Mouse (Mus musculus) heart, postnatal 25 days (tissue): Measurements from ENCODE around the gene Slpi. TPM values are rescaled to one million over a fixed set of nuclear protein-coding genes. Genes with fewer than 3 reads are reported as not detected.
A peak's percentile ranks its signal among the peaks of the same experiment; 100 is the strongest.

Experiments used
- DNase-seq: peaks from one replicate; pipeline ENCODE4 v3.0.0; 2022; ENCODE audit warnings: low spot score
- intact Hi-C: fragments of 180-260 bp; cut with DNase I; formaldehyde crosslinking; loops from one replicate; pipeline ENCODE4 v1.15.1; 2025
- total RNA-seq, 2 experiments: library from RNA; stranded (reverse); gene quantifications; 2 replicates each; pipeline ENCODE4 v1.2.3; 2021

The Slpi gene
- total RNA-seq, 2 experiments from 2014 or later = 3.1 to 7.2 TPM

DNA sequence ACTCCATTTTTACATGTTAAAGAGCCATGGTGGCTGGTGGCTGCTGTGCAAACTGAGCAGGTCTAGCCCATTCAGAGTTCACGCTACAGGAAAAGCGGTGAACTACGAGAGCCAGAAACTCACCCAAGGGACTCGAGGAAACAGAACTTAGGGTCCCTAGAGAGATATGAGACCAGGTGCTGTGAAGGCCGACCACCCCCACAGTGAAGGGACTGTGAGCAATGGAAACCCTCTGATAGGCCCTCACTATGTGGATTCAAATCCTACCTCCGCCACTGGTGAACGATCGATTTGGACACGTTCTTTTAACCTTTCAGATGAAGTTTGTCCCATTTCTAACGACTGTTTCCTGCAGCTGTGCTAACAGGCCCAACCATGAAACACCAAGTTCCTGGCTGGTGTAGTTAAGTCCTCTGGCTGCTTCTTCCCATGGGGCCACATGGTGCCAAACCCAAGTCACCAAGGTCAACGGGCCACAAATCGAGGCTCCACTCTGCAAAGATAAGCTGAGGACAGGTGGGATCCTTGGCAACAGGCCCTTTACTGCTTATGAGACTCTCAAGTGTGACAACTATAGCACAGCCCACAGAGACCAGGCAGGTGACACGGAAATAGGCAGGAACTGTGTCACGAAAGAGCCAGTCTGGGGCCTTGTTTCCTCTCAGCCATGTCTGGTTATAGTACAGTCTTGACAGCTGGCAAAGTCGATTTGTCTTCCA, 33.9 kb upstream of the Slpi start:
- no peak for DNase-seq
- intact Hi-C loops = no loop called here

DNA sequence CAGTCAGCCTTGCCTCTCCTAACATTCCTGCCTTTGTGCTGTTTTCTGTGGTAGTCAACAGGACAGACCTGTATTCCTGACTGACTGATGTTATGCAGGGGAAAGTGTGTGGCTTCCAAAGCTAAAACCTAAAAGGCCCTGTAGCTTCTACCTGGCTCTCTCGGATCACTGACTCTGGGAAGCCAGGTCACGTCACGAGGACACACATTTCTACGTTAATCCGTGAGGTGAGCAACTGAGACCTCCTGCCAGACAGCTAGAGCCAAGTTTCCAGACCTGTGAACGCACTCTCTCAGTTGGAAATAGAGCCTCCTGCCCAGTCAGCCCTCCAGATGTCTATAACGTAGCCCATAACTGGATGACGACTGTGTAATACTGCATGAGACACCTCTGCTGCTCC, 33.1 kb upstream of the Slpi start:
- intact Hi-C loops = no loop called here
- DNase-seq = no peak

DNA sequence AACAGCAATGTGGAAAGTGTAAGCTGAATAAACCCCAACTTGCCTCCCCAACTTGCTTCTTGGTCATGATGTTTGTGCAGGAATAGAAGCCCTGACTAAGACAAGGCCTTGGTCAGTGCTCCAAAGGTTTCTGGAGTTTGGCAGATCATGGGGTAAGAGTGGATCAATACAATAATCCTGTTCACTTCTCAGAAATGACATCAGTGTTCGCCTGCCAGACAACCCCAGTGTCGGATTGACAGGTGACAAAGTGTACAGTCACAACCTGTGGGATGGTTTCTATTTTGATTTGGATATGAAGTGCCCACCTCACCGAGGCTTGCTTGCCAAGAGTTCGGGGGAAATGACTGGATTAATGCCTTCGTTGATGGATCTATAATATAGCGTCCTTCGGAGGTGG, 32.4 kb upstream of the Slpi start:
- no peak for DNase-seq
- intact Hi-C loops = no loop called here

DNA sequence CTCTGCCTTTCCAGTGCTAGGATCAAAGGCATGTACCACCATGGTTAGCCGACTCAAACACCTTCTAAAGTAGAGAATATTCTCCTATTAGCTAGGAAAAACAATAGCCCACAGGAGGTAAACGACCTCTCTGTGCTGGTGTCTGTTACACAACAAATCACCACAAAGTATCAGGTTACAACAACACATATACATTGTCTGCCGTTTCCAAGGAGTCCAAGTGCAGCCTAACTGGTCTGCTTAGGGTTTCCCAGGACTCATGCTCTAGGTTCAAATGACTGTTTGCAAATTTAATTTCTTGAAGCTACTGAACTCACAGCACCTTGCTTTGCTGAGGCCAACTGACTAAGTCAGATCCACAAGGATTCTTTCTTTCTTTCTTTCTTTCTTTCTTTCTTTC, 30.6 kb upstream of the Slpi start:
- intact Hi-C loops = no loop called here
- no peak for DNase-seq

DNA sequence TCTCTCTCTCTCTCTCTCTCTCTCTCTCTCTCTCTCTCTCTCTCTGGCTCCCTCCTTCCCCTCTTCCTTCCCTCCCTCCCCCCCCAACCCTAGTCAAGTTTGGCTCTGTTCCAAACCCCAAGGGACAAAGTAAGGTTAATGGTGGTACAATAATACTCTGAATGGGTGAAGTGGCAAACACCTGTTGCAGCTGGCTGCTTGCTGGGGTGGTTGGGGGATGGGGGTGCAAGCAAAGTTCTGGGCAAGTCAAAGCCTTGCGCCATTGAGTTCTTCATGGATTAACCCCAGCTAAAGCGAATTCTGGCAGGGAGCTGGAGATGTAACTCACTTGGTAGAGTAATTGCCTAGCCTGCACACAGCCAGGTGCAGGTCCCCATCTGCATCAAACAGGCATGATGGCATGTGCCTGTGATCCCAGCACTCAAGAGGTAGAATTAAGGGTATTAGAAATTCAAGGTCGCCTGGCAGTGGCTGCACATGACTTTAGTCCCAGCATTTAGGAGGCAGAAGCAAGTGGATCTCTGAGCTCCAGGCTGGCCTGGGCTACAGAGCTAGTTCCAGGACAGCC, 29.5 kb upstream of the Slpi start:
- intact Hi-C loops = no loop called here
- no peak for DNase-seq

DNA sequence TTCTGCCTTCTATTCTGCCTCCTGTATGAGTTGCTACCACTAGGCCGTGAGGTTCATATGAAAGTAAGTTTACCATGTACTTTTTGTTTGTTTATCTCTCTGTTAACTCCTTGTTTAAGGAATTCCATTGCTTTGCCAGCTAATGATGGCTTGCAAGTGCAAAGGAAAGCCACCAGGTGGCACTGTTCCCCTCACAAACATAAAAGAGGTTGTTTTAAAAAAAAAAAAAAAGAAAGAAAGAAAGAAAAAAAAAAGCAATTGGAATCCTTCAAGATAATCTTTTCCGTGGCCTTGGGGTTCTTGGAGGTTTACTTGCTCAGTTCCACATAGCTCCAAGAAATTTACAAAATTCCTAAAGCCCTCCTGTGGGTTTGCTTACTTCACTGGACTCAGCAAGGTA, 28.3 kb upstream of the Slpi start:
- intact Hi-C loops = loop anchor here (1.0 to 2.0 kb wide), 2 partner anchors 42 to 103 kb away; no protein-coding TSS in a partner anchor
- no peak for DNase-seq

DNA sequence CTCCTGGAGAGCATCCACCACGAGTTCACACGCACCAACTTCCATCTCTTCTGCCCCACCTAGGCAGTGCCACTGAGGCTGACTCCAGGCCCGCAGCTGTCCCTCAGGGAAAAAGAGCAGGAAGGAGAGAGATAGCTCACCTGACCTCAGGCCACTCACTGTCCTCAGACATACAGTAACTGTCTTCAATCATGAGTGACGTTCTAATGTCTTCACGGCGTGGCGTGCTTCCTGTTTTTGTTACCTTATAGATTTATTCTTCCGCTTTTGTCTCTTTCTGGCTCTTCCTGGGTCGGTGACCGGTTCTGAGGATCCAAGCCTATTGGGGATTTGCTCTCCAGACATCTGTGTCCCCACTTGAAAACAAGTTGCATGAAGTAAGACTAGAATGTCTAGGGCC, 25.7 kb upstream of the Slpi start:
- no peak for DNase-seq
- intact Hi-C loops = no loop called here

DNA sequence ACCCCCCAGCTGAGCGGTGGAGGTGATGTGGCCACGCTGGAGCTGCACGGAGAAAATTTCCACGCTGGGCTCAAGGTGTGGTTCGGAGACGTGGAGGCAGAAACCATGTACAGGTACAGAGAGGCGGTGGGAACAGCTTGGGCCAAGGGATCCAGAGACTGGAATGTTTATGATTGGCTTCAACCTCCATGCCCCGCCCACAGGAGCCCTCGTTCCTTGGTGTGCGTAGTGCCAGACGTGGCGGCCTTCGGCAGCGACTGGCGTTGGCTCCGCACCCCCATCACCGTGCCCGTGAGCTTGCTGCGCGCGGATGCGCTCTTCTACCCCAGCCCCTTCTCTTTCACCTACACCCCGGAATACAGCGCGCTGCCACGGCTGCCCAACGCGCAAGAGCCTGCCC, 25.3 kb upstream of the Slpi start:
- intact Hi-C loops = no loop called here
- DNase-seq = no peak

DNA sequence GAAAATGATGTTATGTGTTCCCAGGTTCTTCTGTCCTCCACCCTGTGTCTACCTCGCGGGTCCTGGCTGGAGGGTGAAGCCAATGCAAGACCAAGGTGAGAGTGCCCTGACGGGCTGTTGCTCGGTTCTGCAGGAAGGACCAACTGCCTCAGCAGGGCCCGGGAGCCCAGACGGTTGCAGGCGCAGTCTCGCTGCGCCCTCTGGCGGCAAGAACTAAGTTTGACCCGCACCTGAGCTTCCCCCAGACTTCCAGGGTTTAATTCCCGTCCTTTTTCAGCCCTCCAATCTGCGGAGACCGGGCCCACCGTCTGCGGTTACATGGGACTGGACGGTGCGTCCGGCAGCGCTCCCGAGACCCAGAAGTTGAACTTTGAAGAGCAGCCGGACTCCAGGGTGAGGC, 18.8 kb upstream of the Slpi start:
- intact Hi-C loops = loop anchor here (1.0 kb wide), 1 partner anchor 304 kb away; no protein-coding TSS in a partner anchor
- no peak for DNase-seq

DNA sequence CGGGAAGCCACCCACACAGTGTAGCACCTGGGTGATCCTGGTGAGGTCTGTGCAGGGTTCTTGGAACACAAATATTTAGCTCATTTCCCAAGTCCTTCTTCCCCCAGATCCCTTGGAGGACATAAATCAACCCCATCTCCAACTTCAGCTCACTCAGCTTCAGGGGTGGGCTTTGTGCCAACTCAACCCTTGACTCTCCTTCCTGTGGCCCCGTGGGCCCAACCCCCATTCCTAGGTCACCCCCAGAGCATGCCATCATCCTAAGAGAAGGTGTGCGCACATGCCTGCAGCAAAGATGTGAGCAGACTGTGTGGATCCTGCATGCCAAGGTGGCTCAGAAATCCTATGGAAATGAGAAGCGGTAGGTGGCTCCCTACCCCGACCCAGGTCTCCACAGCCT, 16.6 kb upstream of the Slpi start:
- intact Hi-C loops = no loop called here
- no peak for DNase-seq

DNA sequence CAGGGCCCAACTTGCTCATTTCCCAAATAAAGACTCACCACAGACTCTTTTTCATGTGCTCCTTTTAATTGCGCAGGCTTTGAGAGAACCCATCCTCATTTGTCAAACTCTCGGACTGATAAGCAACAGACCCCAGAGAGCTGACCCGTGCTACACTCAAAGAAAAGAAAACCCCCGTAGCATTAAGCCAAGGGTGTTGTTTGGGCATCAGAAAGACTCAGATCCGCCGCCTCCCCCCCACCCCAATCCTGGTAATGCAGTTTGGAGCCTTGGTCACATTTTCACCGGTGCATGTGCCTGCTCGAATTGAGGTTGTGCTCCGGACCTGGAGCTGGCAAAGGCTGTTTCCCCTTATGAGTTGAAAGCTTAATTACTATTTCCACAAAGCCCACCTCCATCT, 16.2 kb upstream of the Slpi start, which contains the start of gene Matn4:
Gene Matn4, minus strand, starts transcription at position 101 of the 400 bp plus-strand sequence.
- intact Hi-C loops = no loop called here
- DNase-seq = no peak

DNA sequence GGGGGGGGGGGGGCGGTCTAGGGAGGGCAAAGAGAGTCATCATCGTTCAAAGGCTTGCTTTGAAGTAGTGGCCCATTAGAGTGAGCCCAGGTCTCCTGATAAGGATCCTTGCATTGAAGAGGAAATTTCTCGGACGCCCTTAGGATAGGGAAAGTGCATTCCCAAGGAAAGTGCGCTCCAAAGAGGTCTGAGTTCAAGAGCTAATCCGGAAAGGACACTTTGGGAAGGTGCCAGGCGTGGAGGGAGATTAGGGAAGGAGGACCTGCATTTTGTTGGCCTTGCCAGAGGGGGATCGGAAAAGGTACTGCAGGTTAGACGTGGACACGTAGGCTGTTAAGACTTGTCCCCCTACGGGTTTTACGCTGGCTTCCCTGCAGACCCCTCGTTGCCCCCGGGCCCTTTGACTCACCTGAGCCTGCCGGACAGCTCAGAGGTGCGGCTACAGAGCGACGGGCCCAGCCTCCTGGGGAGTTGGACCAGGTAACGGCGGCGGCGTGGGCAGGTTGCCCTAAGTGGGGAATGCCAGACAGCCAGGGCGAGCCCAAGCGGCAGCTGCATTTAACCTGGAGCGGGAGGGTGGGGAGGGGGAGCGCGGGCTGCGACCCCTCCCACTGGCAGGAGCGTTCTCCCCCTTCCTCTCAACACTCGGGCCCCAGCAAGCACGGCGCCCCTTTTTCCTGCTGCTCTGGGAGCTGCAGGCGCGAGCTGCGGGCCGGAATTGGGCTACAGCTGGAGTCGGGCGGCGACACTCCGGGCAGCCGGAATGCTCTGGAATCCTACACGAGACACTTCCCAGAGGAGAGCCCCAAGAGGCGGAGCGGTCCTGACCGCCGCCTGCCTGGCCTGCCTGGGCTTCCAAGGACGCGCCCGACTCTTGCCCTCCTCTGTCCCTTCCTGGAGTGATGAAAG, 15.4 kb upstream of the Slpi start:
- DNase-seq = peak; percentile 18
- intact Hi-C loops = no loop called here

DNA sequence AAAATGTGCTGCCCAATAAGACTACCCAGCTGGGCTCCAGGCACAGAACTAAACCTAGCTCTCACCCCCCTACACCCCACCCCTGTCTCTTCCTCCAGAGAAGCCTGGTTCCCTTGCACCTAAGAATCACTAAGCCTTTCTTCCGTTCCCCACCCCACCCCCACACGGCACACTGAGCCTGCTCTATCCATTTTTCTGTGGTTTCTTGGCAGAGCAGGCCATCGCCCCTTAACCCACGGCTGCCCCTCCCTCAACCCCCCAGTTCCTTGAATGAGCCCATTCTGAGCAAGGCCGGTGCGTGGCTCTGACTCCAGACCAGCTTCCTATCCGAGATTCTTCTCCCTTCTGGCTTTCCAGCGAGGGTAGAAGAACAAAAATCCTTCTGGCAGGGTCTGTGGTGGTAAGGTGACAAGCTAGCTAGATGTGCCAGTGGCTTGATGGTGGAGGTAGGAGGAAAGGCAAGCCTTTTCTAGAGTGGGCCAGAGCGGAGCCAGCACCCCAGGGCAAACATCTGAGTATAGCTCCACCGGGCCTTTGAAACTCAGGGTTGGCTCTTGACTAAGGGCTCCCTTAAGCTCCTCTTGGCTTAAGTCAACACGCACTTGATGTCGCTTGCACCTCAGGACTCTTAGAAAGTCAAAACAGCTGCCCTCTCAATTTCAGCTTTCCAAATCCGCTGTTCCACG, 14.6 kb upstream of the Slpi start:
- intact Hi-C loops = no loop called here
- no peak for DNase-seq

DNA sequence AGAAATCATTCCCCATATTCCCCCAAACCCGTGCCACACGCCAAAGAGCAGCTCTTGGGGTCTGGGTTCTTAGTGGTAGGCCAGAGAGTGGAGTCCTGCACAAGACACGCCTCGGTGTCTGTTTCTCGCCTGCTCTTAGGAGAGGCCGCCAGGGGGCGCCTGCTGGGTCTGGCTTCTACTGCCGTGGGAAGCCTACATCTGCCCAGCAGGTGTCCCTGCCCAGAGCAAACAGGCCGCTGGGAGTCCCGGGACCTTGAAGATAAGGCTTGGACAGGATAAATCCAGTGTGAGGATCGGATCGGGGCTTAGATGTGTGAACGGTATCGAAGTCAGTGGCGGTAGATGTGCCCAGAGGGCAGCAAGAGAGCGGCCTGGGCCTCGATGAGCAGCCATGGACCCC, 14.0 kb upstream of the Slpi start, which contains the start of gene Rbpjl:
Gene Rbpjl, plus strand, starts transcription at position 236 of the 400 bp plus-strand sequence.
- DNase-seq = no peak
- intact Hi-C loops = no loop called here

DNA sequence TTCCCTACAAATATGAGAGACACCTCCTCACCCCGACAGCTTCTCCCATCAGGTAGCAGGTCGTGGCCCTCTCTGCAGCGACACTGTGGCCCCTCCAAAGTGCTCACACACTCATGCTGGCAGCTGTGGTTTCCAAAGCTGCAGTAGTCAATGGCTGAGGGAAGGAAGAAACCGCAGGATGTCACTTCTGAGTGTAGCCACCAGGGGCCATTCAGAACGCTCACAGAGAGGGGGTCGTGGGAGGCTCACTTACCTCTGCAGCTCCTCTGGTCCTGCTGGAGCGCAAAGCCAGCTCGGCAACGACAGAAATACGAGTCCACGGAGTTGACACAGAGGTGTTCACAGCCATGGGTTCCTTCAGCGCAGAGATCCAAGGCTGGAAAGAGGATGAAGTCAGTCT, 8.0 kb upstream of the Slpi start:
- DNase-seq = no peak
- intact Hi-C loops = no loop called here

DNA sequence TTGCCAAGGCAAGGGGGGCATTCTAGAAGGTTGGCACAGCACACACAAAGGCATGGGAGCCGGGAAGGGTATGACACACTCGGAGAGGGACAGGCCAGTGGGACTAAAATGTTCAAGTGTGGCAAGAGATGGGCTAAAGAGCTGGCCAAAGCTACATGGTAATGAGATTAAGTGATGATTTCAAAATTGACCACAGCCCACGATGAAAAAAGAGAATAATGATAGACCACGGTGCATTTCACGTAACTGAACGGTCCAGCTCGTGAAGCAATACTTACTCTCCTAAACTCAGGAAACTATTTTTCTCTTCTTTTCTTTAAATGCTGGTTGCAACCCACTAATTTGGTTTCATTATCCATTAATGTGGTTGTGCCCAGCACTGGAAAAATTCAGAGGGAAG, 7.2 kb upstream of the Slpi start:
- DNase-seq = no peak
- intact Hi-C loops = no loop called here

DNA sequence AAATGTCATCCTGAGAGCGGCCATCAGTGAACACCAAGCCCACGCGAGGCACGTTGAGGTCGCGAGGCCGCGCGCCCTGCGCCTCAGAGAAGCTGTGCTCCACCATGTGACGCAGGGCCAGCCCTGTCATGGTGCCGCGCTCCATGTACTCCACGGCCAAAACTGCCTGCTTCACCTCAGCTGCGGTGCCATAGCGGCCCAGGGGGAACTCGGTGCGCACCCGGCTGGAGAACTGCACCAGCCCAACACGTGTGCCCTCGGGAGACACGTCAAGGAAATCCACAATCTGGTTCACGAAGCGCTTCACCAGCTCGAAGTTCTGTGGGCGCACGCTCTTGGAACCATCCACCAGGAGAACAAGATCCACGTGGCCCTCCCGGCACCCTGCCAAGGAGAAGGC, 4.2 kb upstream of the Slpi start:
- intact Hi-C loops = no loop called here
- DNase-seq = no peak

DNA sequence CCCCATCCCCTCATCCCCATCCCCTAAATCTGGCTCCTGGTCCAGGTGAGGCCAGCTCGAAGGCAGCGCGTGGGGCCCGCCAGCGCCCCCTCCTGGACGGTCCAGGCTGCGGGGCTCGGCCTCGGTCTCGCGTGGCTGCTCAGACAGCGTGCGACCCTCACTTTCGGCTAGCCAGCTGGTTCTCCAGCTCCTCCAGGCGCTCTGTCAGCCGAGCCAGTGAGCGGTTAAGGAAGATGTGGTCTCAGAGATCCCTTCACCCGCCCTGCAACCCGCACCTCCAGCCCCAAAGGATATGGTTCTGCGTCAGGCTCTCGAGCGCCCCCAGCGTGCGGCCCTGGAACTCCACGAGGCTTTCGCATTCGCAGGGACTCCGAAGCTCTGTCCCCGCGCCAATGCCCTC, 604 bp upstream of the Slpi start:
- DNase-seq = peak; percentile 37
- intact Hi-C loops = loop anchor here (5.0 kb wide), 1 partner anchor 287 kb away; no protein-coding TSS in a partner anchor

DNA sequence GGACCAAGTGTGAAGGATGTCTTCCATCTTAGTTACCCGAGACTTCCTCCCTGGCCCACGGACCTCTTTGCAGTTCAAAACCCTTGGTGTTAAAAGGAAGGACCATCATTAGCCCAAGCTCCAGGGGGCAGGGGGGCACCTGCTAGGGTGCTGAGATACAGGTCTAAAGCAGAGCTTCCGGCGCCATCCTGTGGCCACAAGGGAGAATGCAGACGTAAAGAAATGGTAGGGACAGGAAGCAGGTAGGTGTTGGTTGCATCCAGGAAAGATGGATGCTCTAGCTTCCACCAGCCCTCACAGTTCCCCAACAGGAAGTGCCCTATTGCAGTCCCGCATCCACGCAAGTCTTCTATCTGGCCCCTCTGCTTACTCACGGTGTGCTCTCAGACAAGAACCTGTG, 1.9 kb downstream of the Slpi start:
- DNase-seq = no peak
- intact Hi-C loops = loop anchor here (5.0 kb wide), 1 partner anchor 285 kb away; no protein-coding TSS in a partner anchor
